Mouse (Mus musculus): ENCODE results near the gene 9430015G10Rik.
"Not testable (repeated sequence)": the region's sequence is repeated elsewhere in the genome, so short reads cannot be mapped to it uniquely, and the experiment has no call there.

9430015G10Rik gene

GRCm38 (mm10) chr4:156097770-156098366 is 11.9 kb upstream of the 9430015G10Rik start:
- DNase-seq (ENCODE audit: low read depth) = no peak

- DNase-seq (ENCODE audit: low read depth) = no peak
Observed at GRCm38 (mm10) chr4:156099427-156099826, 10.4 kb upstream of the 9430015G10Rik start.

GRCm38 (mm10) chr4:156100501-156100900 is 9.3 kb upstream of the 9430015G10Rik start:
- DNase-seq (ENCODE audit: low read depth) = no peak

GRCm38 (mm10) chr4:156101481-156101903 is 8.3 kb upstream of the 9430015G10Rik start:
- peak; percentile 24 for DNase-seq (ENCODE audit: low read depth)

GRCm38 (mm10) chr4:156103342-156103741 is 6.4 kb upstream of the 9430015G10Rik start:
- DNase-seq (ENCODE audit: low read depth) = no peak

GRCm38 (mm10) chr4:156108606-156109546 is 906 bp upstream of the 9430015G10Rik start:
- DNase-seq (ENCODE audit: low read depth) = peak; percentile 89

GRCm38 (mm10) chr4:156124077-156124476 is 14.3 kb downstream of the 9430015G10Rik start:
- DNase-seq (ENCODE audit: low read depth) = no peak

- DNase-seq (ENCODE audit: low read depth) = no peak
Observed at GRCm38 (mm10) chr4:156125393-156125792, 15.6 kb downstream of the 9430015G10Rik start.

- peak; percentile 50 for DNase-seq (ENCODE audit: low read depth)
Observed at GRCm38 (mm10) chr4:156126841-156127240, 17.1 kb downstream of the 9430015G10Rik start.

GRCm38 (mm10) chr4:156128746-156129145 is 19.0 kb downstream of the 9430015G10Rik start:
- no peak for DNase-seq (ENCODE audit: low read depth)

- DNase-seq (ENCODE audit: low read depth) = no peak
Observed at GRCm38 (mm10) chr4:156130436-156130835, 20.7 kb downstream of the 9430015G10Rik start, which contains the start of gene Rnf223. Gene Rnf223 (plus strand): TSS chr4:156130513.

GRCm38 (mm10) chr4:156130940-156131339 is 21.2 kb downstream of the 9430015G10Rik start:
- DNase-seq (ENCODE audit: low read depth) = no peak

GRCm38 (mm10) chr4:156133334-156133733 is 23.6 kb downstream of the 9430015G10Rik start:
- no peak for DNase-seq (ENCODE audit: low read depth)

- no peak for DNase-seq (ENCODE audit: low read depth)
Observed at GRCm38 (mm10) chr4:156133943-156134605, 24.3 kb downstream of the 9430015G10Rik start.

GRCm38 (mm10) chr4:156135112-156135511 is 25.3 kb downstream of the 9430015G10Rik start:
- DNase-seq (ENCODE audit: low read depth) = no peak

GRCm38 (mm10) chr4:156135801-156136200 is 26.0 kb downstream of the 9430015G10Rik start:
- no peak for DNase-seq (ENCODE audit: low read depth)

GRCm38 (mm10) chr4:156136285-156137100 is 26.7 kb downstream of the 9430015G10Rik start:
- DNase-seq (ENCODE audit: low read depth) = no peak

GRCm38 (mm10) chr4:156150887-156151286 is 41.1 kb downstream of the 9430015G10Rik start:
- DNase-seq (ENCODE audit: low read depth) = not testable (repeated sequence)

GRCm38 (mm10) chr4:156154771-156155170 is 45.0 kb downstream of the 9430015G10Rik start:
- no peak for DNase-seq (ENCODE audit: low read depth)

GRCm38 (mm10) chr4:156166477-156166876 is 56.7 kb downstream of the 9430015G10Rik start:
- no peak for DNase-seq (ENCODE audit: low read depth)

GRCm38 (mm10) chr4:156168611-156169010 is 58.8 kb downstream of the 9430015G10Rik start:
- DNase-seq (ENCODE audit: low read depth) = no peak

- DNase-seq (ENCODE audit: low read depth) = no peak
Observed at GRCm38 (mm10) chr4:156169129-156169528, 59.3 kb downstream of the 9430015G10Rik start.

All from 416B (cell line).